Mouse (Mus musculus): ENCODE data around the gene Lce1d.

DNA sequence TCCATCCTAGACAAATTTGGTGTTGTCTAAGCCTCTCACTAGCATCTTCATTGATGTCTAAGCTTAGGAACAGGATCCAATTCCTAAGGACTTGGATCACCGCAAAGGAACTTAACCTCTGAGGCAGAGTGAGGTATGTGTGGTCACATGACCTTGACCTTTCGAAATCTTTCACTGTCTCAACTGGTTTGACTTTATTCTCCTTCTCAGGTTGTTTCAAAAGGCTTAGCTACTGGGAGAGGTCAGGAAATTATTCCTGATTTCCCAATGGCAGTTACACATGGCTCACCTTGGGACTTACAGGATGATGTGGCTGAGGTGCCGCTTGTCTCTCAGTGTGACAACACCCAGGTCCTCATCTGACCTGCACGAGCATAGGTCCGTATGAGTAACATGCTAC lies 35.6 kb upstream of the Lce1d start:
- no peak for TF ChIP-seq CTCF (IDR thresholded peaks at IDR 0.05; ENCODE audit: control insufficient read depth, insufficient read depth, insufficient replicate concordance, low read depth, low read length)
- TF ChIP-seq POLR2A (IDR thresholded peaks at IDR 0.05; ENCODE audit: control insufficient read depth, low read depth, low read length) = no peak
